Mouse (Mus musculus) ES-E14 (cell line): ENCODE measurements around the gene Asb11.

Source experiments
- CHD2 ChIP-seq: IDR thresholded peaks from 2 replicates; pipeline ENCODE4 v1.6.1; 2014; ENCODE audit warnings: mild to moderate bottlenecking, low read depth, low read length, inconsistent platforms
- HCFC1 ChIP-seq: IDR thresholded peaks from 2 replicates; pipeline ENCODE4 v1.6.1; 2012; ENCODE audit warnings: low read length, inconsistent platforms, borderline replicate concordance; ENCODE audit not compliant: insufficient read depth
- MAFK ChIP-seq: IDR thresholded peaks from 2 replicates; pipeline ENCODE4 v1.6.1; 2014; ENCODE audit warnings: mild to moderate bottlenecking, low read depth, low read length, inconsistent platforms; ENCODE audit not compliant: insufficient read depth
- ZC3H11A ChIP-seq: IDR thresholded peaks from 2 replicates; pipeline ENCODE4 v1.6.1; 2012; ENCODE audit warnings: low read depth, mild to moderate bottlenecking, inconsistent platforms, low read length, borderline replicate concordance
- ZNF384 ChIP-seq: IDR thresholded peaks from 2 replicates; pipeline ENCODE4 v1.6.1; 2012; ENCODE audit warnings: low read depth, low read length, inconsistent platforms

DNA sequence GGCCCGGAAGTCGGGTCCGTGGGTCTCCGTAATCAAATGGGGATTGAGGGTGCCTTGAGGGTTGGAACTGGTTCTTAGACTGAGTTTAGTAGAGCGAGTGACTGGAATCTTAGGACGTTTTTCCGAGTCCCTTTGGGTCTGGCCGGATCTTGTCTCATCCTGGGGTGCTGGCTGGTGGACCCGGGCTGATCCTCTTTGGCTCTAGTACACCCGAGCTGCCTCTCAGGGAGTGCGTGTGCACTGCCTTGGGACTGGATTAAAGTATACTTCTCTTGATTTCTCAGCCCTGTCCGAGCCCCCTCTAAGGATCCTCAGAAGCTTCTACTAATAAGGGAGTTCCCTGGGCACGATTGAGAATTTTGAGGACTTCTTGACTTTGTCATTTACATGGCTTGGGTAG is 16.8 kb upstream of the Asb11 start:
- TF ChIP-seq HCFC1 (no peak), MAFK (no peak), CHD2 (no peak), ZNF384 (no peak), ZC3H11A (no peak)
